Mouse (Mus musculus): ENCODE measurements at regions not wholly inside any gene's neighbourhood (a gene's known extent, or its start where the extent isn't known, plus 50 kb on each side); places are given as distances from the start of the nearest gene placed in this dataset.

DNA sequence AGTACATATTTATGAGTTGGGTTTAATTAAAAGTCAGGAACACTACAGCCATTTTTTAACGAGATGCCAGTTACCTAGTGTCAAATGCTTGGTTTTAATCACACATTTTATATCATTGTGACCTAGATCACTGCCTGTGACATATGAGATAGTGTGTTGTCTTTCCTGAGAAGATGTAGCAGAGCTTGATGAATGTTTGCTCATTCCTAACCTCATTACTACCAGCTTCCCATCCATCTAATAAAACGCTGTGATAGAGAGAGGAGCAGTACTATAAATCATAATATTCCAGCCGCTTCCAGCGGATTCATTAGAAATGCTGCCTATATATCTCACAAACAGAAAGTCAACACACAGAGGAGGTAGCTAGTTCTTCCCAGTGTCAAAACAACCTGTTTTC is 163.6 kb downstream of the Aldoart1 start:
- ATAC-seq (replicated peaks in 1 of 2; ENCODE audit: insufficient read depth in 1 of 2, low FRiP score in 2 of 2, low TSS enrichment in 1 of 2, low read depth in 1 of 2, poor library complexity in 2 of 2, severe bottlenecking in 2 of 2): no peak

GRCm38 (mm10) chr4:72674006-72674405 is 178.4 kb downstream of the Aldoart1 start:
- no peak for ATAC-seq (replicated peaks in 1 of 2; ENCODE audit: insufficient read depth in 1 of 2, low FRiP score in 2 of 2, low TSS enrichment in 1 of 2, low read depth in 1 of 2, poor library complexity in 2 of 2, severe bottlenecking in 2 of 2)

DNA sequence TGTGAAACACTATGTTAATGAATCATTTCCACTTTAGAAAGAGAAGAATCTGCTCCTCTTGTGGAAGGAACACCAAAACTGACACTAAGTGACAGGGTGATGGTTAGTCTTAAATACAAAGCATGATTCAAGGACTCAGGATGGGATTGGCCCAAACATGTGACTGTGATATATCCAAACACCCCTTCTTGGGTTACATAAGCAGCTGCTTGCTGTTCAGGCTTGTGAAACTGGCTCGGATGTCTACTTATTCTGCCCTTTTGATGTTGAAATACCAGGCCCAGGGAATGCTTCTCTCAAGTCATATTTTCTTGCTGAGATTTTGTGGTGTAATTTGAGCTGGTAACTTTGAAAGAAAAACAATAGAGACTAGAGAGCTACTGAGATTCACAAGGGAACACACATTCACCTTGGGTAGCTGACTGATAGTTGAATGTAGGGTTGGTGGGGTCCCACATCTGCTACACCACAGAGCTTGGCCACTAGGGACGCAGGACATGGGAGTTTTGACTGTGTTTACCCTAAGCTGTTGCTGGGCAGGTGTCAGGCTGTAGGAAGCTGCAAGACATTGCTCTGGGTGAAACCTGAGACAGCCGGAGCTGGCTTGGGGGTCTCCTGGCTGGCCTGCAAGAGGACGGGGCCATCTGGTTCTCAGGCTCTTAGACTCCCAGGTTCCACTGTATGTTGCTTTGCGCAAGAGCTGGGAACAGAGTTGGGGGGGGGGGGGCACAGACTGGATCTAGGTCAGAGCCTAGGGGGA is 180.6 kb downstream of the Aldoart1 start:
- ATAC-seq (replicated peaks in 1 of 2; ENCODE audit: insufficient read depth in 1 of 2, low FRiP score in 2 of 2, low TSS enrichment in 1 of 2, low read depth in 1 of 2, poor library complexity in 2 of 2, severe bottlenecking in 2 of 2): no peak

- ATAC-seq (replicated peaks in 1 of 2; ENCODE audit: insufficient read depth in 1 of 2, low FRiP score in 2 of 2, low TSS enrichment in 1 of 2, low read depth in 1 of 2, poor library complexity in 2 of 2, severe bottlenecking in 2 of 2): no peak
Observed at GRCm38 (mm10) chr4:72669827-72670494, 182.5 kb downstream of the Aldoart1 start.

GRCm38 (mm10) chr4:72664379-72664778 is 188.1 kb downstream of the Aldoart1 start:
- no peak for ATAC-seq (replicated peaks in 1 of 2; ENCODE audit: insufficient read depth in 1 of 2, low FRiP score in 2 of 2, low TSS enrichment in 1 of 2, low read depth in 1 of 2, poor library complexity in 2 of 2, severe bottlenecking in 2 of 2)

DNA sequence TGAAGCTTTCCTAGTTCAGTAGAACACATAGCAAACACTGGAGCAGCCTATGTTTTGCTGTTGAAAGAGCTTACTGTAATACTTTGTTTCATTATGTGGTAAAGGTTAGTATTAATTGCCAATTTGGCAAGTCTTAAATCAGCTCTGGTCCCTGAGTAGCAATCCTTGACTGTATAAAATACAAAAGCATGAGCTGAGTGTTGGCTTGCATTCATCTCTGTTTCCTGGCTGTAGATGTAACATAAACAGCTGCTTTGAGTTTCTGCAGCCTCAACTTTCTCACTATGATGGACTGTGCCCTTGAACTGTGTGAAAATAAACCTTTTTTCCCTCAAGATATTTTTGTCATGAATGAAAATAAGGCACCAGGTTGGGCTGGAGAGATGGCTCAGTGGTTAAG is 190.0 kb downstream of the Aldoart1 start:
- no peak for ATAC-seq (replicated peaks in 1 of 2; ENCODE audit: insufficient read depth in 1 of 2, low FRiP score in 2 of 2, low TSS enrichment in 1 of 2, low read depth in 1 of 2, poor library complexity in 2 of 2, severe bottlenecking in 2 of 2)

- no peak for ATAC-seq (replicated peaks in 1 of 2; ENCODE audit: insufficient read depth in 1 of 2, low FRiP score in 2 of 2, low TSS enrichment in 1 of 2, low read depth in 1 of 2, poor library complexity in 2 of 2, severe bottlenecking in 2 of 2)
Observed at GRCm38 (mm10) chr4:72656206-72656605, 196.2 kb downstream of the Aldoart1 start.

- no peak for ATAC-seq (replicated peaks in 1 of 2; ENCODE audit: insufficient read depth in 1 of 2, low FRiP score in 2 of 2, low TSS enrichment in 1 of 2, low read depth in 1 of 2, poor library complexity in 2 of 2, severe bottlenecking in 2 of 2)
Observed at GRCm38 (mm10) chr4:72647130-72647529, 205.3 kb downstream of the Aldoart1 start.

DNA sequence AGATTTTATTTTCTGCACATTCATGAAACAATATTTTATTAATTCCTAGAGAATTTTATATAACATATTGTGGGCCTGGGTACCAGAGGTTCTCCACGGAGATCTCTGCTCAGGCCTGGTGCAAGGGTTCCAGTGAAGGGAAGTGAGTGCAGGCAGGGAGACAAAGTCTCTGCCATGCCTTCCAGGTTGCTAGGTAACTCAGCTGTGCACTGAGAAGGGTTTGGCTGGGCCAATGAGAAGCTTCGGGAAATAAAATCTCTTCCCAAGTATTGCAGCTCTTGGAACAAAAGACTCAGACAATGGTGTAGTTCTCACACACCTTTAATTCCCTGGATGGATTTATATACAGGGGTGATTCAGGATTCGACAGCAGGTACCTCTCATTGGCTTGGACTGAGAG is 223.0 kb downstream of the Aldoart1 start:
- ATAC-seq (replicated peaks in 1 of 2; ENCODE audit: insufficient read depth in 1 of 2, low FRiP score in 2 of 2, low TSS enrichment in 1 of 2, low read depth in 1 of 2, poor library complexity in 2 of 2, severe bottlenecking in 2 of 2): no peak

DNA sequence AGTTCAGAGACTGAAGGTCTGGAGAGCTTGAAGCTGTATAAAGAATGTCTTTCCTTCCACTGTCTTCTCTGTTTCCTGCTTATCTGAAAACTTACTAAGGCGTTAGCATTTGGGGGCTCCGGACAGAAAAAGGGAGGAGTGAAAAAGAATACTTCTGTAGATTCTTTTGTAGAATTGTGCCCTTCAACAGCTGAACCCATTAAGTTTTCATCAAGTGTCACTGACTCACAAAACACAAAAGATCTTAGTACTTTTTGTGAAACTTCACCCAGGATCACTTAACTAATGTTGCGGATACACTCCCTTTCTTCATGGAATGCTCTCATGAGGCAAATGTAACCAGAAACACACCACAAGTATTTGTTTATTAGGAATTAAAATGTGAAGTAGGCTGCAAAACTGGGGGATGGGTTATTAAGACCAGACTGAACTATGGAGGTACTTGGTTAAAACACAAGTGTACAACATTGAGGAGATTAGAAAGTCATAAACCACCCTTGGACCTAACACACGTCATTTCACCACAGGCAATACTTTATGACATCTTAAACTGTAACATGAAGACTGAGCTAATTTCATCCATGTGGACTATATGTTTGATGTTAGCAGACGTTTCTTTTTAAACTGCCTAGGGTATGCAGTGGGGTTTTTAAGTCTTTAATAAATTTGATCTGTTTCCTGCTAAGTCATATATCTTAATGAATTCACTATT is 225.1 kb downstream of the Aldoart1 start:
- ATAC-seq (replicated peaks in 1 of 2; ENCODE audit: insufficient read depth in 1 of 2, low FRiP score in 2 of 2, low TSS enrichment in 1 of 2, low read depth in 1 of 2, poor library complexity in 2 of 2, severe bottlenecking in 2 of 2): no peak

DNA sequence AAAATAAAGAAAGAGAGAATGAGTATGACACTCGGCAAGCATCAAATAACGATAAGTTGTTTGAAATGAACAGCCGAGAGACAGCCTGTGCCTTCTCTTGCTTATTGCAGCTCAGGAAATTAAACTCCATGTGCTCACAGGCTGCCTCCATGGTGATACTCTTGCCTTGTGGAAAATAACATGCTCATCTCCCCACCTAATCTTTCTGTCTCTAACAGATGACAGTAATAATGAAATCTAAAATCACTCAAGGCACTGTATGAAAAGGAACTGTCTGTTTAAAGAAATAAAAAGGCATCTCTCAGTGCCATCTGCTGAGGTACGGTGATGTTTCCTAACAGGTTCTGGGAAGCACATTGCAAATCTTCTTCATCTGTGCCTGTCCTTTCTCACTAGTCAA is 247.3 kb downstream of the Aldoart1 start:
- no peak for ATAC-seq (replicated peaks in 1 of 2; ENCODE audit: insufficient read depth in 1 of 2, low FRiP score in 2 of 2, low TSS enrichment in 1 of 2, low read depth in 1 of 2, poor library complexity in 2 of 2, severe bottlenecking in 2 of 2)

- no peak for ATAC-seq (replicated peaks in 1 of 2; ENCODE audit: insufficient read depth in 1 of 2, low FRiP score in 2 of 2, low TSS enrichment in 1 of 2, low read depth in 1 of 2, poor library complexity in 2 of 2, severe bottlenecking in 2 of 2)
Observed at GRCm38 (mm10) chr4:72595494-72595893, 256.9 kb downstream of the Aldoart1 start.

- no peak for ATAC-seq (replicated peaks in 1 of 2; ENCODE audit: insufficient read depth in 1 of 2, low FRiP score in 2 of 2, low TSS enrichment in 1 of 2, low read depth in 1 of 2, poor library complexity in 2 of 2, severe bottlenecking in 2 of 2)
Observed at GRCm38 (mm10) chr4:72592129-72592528, 260.3 kb downstream of the Aldoart1 start.

- ATAC-seq (replicated peaks in 1 of 2; ENCODE audit: insufficient read depth in 1 of 2, low FRiP score in 2 of 2, low TSS enrichment in 1 of 2, low read depth in 1 of 2, poor library complexity in 2 of 2, severe bottlenecking in 2 of 2): no peak
Observed at GRCm38 (mm10) chr4:72574946-72575345, 277.5 kb downstream of the Aldoart1 start.

DNA sequence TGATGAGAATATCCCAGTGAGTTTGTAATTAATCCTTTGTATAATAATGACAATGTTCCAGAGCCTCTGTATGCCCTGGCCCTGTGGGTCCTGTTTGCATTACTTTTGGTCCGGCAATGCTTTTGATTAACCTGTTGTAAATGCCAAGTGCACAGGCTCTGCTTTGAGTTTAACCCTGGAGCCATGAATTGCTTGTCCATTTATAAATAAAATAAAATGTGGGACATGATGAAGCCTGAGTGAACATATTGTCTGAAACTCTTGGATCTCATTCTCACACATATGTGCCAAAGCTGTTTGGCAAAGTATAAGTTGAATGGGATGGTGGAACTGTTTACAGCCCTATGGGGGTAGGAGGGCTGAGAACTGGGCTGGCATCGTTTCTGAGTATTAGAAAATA is 280.5 kb downstream of the Aldoart1 start:
- ATAC-seq (replicated peaks in 1 of 2; ENCODE audit: insufficient read depth in 1 of 2, low FRiP score in 2 of 2, low TSS enrichment in 1 of 2, low read depth in 1 of 2, poor library complexity in 2 of 2, severe bottlenecking in 2 of 2): no peak

GRCm38 (mm10) chr4:72565186-72565585 is 287.2 kb downstream of the Aldoart1 start:
- peak in 1 of 2 experiments; percentile 59; a peak in 2 of 4 replicates for ATAC-seq (replicated peaks in 1 of 2; ENCODE audit: insufficient read depth in 1 of 2, low FRiP score in 2 of 2, low TSS enrichment in 1 of 2, low read depth in 1 of 2, poor library complexity in 2 of 2, severe bottlenecking in 2 of 2)

- no peak for ATAC-seq (replicated peaks in 1 of 2; ENCODE audit: insufficient read depth in 1 of 2, low FRiP score in 2 of 2, low TSS enrichment in 1 of 2, low read depth in 1 of 2, poor library complexity in 2 of 2, severe bottlenecking in 2 of 2)
Observed at GRCm38 (mm10) chr4:72562909-72563676, 289.3 kb downstream of the Aldoart1 start.

DNA sequence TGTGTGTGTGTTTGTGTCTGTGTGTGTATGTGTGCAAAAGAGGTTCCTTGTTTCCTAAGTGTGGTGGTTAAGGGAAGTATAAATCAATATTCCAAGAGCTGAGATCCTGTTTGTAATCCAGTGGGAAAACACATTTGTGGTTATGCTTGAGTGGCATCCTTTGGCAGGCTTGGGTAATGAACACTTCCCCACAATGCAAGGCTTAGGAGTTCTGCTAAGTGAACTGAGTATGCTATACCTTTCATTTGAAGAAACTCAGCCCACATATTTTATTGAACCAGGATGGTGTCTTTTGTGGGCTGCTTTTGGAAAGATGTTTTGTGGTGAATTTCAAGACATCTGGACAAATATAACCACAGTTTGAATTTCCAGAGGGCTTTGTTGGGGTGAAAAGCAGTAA is 298.2 kb downstream of the Aldoart1 start:
- ATAC-seq (replicated peaks in 1 of 2; ENCODE audit: insufficient read depth in 1 of 2, low FRiP score in 2 of 2, low TSS enrichment in 1 of 2, low read depth in 1 of 2, poor library complexity in 2 of 2, severe bottlenecking in 2 of 2): no peak
